Mouse (Mus musculus) heart, postnatal 36 days (tissue): ENCODE measurements around the gene Gpld1. TPM values are rescaled to one million over a fixed set of nuclear protein-coding genes. Genes with fewer than 3 reads are reported as not detected.

Experiments
- DNase-seq, 2 experiments: peaks; one replicate each; pipeline ENCODE4 v3.0.0; 2021 to 2022
- intact Hi-C: fragments of 180-260 bp; cut with DNase I; formaldehyde crosslinking; loops from one replicate; pipeline ENCODE4 v1.15.1; 2025
- total RNA-seq, 2 experiments: library from RNA; stranded (reverse); gene quantifications; 2 replicates each; pipeline ENCODE4 v1.2.3; 2021

Gpld1 gene
- total RNA-seq, 2 experiments from 2014 or later = 1.4 to 2.5 TPM

DNA sequence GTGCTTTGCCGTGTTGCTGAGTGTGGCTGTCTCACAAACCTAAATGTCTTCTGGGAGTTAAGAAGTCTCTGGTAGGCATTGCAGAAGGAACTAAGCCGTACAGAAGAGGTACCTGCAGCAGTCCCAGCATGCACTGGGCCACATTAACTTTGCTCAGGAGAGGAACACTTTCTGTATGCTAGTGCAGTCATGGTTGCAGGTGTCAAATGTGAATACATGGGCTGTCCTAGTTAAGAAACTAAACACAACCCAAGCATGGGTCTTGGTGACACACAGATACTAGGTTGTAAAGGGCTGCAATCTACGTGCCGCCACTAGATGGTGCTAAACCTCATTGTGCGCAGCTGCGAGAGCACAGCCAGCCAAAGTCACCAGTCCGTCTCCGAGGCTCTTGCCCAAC is 64.2 kb downstream of the Gpld1 start:
- intact Hi-C loops = no loop called here
- peak; percentile 28 to 65 for DNase-seq

DNA sequence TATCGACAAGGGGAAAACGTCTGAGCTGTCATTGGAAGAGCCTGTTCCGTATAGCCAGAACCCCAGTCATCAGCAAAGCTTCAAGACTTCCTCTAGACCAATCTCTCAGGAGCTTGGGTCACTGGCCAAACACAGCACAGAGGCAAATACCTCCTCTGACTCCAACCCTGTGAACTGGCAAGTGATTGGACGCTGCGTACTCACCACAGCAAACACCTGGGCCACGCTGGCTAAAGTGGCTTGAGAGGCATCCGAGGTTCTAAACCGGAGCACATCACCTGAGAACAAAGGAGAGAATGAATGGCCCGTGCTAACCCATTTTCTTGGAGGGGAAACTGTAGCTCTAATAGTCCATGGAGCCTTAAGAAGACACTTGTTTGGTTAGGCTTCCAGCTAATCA is 75.4 kb downstream of the Gpld1 start:
- DNase-seq = no peak
- intact Hi-C loops = no loop called here

DNA sequence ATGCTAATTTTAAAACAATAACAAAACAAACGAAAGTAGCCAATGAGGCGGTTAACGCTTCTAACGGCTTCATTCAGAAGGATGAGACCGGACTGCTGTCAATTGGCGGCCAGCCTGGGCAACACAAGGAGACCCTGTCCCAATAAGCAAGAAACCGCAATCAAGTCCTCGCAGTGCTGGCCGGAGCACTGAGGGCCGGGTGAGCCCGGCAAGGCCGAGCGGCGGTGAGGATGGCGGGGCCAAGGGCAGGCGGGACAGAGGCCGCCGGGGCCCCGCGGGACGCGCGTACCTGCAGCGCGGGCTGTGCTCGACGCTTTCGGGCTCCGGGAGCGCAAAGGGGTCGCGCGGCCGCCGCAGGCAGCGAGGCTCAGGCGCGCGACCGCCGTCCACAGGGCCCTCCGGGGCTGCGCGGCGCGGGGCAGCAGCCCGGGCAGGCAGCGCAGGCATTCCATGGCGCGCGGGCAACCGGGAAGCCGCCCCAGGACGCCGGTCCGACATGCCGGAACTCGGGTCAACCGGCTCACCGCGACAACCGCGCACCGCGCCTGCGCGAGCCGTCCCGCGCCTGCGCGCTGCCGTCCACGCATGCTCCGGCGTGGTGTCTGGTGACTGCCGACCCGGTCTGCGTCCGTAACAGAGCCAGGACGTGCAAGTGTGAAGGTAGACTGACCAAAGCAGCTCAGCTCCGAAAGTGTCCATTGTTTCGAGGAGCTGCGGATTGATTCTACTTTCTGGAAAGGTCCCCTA is 77.0 kb downstream of the Gpld1 start, which contains the start of gene Mrs2:
Gene Mrs2 (minus strand): TSS at position 587 of the 747 bp plus-strand sequence.
- DNase-seq = peak; percentile 90 to 91
- intact Hi-C loops = loop anchor here (5.0 kb wide), 1 partner anchor 188 kb away; the partner anchor contains the start of genes Acot13 and Tdp2

DNA sequence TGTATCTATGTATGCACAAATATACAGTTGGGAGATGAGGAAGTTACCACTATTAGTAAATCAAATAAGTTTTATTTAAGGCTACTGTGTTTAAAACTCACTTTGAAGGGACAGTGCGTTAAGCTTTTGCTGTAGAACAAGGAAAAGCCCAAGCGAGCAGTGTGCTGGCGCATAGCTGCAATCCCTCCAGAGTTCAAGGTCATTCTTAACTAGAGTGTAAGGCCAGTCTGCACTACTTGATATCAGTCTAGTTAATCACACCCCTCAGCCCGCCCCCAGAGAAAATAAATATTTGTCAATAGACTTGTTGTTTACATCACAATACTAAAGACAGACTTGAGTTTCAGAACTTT is 77.6 kb downstream of the Gpld1 start:
- no peak for DNase-seq

DNA sequence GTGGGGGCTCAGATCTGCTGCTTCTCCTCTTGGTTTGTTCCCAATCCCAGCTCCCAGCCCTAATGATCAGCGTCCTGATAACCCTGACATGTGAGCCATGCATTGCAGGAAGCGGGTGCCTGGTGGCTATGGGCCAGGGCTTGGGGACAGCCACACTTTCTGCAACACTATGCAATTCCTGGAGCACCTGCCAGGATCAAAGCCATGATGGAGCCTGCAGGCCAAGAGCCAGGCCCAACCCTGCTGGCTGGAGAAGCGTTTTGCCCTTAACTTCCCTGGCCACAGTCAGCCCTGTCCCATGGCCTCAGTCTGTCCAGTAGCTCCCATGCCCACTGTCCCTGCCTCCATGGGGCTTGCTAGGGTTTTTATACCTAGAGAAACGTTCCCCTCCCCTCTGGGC is 79.4 kb downstream of the Gpld1 start:
- no peak for DNase-seq

More for the DNA sequence above, 77.6 kb downstream of the Gpld1 start:
- intact Hi-C loops = loop anchor here (5.0 kb wide), 1 partner anchor 188 kb away; the partner anchor contains the start of genes Acot13 and Tdp2

DNA sequence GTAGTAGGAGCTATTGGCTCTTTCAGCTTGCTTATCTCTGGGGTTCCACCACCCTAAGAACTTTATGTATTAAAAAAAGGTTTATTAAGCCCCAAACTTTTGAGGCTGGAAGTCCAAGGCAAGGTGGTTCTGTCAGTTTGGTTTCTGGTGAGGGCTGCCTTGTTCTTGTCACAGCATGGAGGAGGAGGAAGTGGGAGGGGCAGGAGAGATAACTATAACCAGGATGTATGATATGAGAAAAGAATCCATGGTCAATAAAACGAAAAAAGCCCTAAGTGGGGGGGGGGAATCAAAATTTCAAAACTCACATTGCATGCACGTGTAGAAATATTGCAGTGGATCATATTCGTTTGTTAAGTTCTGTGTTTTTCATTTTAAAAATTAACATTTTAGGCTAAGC is 80.2 kb downstream of the Gpld1 start:
- intact Hi-C loops = loop anchor here (5.0 kb wide), 1 partner anchor 191 kb away; the partner anchor contains the start of genes Acot13 and Tdp2
- no peak for DNase-seq

More for the DNA sequence above, 79.4 kb downstream of the Gpld1 start:
- intact Hi-C loops = loop anchor here (5.0 kb wide), 1 partner anchor 190 kb away; the partner anchor contains the start of genes Acot13 and Tdp2

DNA sequence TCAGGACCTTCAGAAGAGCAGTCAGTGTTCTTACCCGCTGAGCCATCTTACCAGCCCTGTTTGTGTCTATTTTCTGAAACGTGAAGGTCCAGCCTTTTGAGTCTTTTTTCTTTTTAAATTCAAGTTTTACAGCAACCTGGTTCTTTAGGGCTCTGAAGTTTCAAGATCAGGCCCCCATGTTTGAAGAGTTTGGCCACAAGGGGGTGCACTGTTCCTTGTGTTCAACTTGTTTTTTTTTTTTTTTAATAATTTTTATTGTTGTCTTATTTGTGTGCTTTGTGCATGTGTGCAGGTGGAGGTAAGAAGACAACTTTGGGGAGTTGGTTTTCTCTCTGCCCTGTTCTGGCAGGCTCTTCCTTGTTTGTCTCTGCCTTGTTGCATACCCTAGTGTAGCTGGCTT is 81.7 kb downstream of the Gpld1 start:
- intact Hi-C loops = loop anchor here (1.0 to 5.0 kb wide), 2 partner anchors 92 to 192 kb away; partner anchors contain the start of genes Acot13 and Tdp2
- DNase-seq = peak in 1 of 2 experiments; percentile 36

DNA sequence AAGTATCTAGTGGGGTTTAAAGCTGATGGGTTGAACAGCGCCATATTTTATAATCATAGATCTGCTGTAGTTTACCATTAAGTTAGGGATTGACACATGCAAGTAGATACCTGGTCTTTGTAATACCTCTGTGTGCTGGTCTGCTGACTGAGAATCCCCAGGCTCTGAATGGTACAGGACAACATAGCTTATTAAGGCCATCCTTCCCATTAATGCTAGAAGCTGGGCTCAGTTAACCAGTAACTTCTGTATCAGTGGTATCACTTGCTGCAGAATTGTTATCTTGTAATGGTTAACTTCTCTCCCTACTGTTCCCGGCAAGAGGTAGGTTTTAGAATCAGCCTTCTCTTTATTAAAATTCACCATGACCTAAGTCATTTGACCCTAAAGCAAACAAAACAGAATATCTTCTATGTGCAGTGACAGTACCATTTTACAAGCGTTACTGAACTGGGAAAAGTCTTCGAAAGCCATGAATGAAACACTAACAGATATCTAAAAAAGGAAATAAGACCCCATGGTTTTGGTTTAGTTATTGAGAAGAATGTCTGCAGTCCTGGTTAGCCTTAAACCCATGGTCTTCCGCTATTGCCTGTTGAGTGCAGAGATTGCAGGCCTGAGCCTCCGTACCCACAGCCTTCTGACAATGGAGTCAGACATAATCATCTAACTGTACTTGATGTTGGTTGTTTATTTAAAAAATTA is 83.6 kb downstream of the Gpld1 start:
- DNase-seq = no peak
- intact Hi-C loops = no loop called here

DNA sequence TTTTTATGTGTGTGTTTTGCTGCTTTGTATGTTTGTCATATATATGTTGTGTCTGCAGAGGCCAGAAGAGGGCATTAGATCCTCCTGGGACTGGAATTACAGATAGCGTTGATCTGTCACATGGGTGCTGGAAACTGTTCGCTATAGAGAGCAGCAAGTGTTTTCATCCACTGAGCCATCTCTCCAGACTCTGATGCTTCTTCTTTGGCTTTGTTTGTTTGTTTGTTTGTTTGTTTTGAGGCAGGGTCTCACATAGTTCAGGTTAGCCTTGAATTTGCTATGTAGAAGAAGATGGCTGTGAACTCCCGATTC is 84.1 kb downstream of the Gpld1 start:
- intact Hi-C loops = no loop called here
- no peak for DNase-seq

DNA sequence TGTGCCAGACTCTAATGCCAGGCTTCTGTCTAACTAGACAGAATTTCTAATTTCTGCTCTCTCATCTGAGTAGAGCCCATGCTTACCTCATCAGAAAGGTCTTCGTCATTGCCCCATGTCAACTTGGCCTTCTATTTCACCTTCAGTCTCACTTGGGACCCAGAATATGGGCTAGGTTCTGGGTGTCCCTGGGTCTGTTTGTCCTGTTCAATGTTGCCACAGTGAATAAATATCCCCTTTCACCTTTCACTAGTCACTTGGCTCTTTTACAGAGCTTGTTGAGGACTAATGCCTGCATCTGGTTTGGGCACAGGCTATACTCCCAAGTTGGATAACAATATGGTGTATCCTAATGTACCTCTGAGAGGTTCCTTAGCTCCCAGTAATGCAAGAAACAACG is 96.5 kb downstream of the Gpld1 start:
- intact Hi-C loops = loop anchor here (5.0 kb wide), 1 partner anchor 42 kb away; no protein-coding TSS in a partner anchor
- no peak for DNase-seq

Other genes with a start within 250 kb of the Gpld1 start
- gene Armh2, start 201.9 kb upstream of the Gpld1 start, total RNA-seq = not detected
- 10 to 100 TPM; 48.5 to 52.9 TPM for gene Gmnn, start 181.2 kb upstream of the Gpld1 start, total RNA-seq
- 100 to 1,000 TPM; 136 to 147 TPM for gene BC005537, start 141.5 kb upstream of the Gpld1 start, total RNA-seq
- gene Acot13, start 111.6 kb upstream of the Gpld1 start, total RNA-seq = 100 to 1,000 TPM; 418 to 460 TPM
- 10 to 100 TPM; 14.6 to 17.0 TPM for gene Tdp2, start 111.5 kb upstream of the Gpld1 start, total RNA-seq
- gene D130043K22Rik, start 98.0 kb upstream of the Gpld1 start, total RNA-seq = not detected
- gene Aldh5a1, start 5.5 kb upstream of the Gpld1 start, total RNA-seq = 10 to 100 TPM; 23.4 to 26.5 TPM
- 10 to 100 TPM; 45.8 to 49.0 TPM for gene Mrs2, start 77.2 kb downstream of the Gpld1 start, total RNA-seq
- not detected for gene Dcdc2a, start 112.9 kb downstream of the Gpld1 start, total RNA-seq